Mouse (Mus musculus) kidney, embryonic 16.5 days (tissue): ENCODE results near the gene Sf3b3. TPM values are rescaled to one million over a fixed set of nuclear protein-coding genes. Genes with fewer than 3 reads are reported as not detected.

Experiments
- ATAC-seq: fragments of 200-750 bp; cut with Nextera tagmentation; 2 replicates; pipeline ENCODE4 v1.8.0; 2017; ENCODE audit warnings: moderate TSS enrichment; ENCODE audit not compliant: low FRiP score, low TSS enrichment
- H3K27ac ChIP-seq: fragments of 300-500 bp; sonication (generic); 2 replicates; pipeline ENCODE4 v1.5.1; 2014; ENCODE audit warnings: low read length
- H3K27me3 ChIP-seq: fragments of 300-500 bp; sonication (generic); 2 replicates; pipeline ENCODE4 v1.6.1; 2014; ENCODE audit warnings: low read length, control low read depth, mixed read lengths; ENCODE audit not compliant: insufficient read depth
- H3K36me3 ChIP-seq: fragments of 300-500 bp; sonication (generic); 2 replicates; pipeline ENCODE4 v1.6.1; 2014; ENCODE audit warnings: low read length, control low read depth, mixed read lengths; ENCODE audit not compliant: insufficient read depth
- H3K4me1 ChIP-seq: fragments of 300-500 bp; sonication (generic); 2 replicates; pipeline ENCODE4 v1.6.1; 2014; ENCODE audit warnings: low read length, control low read depth, mixed read lengths; ENCODE audit not compliant: insufficient read depth
- H3K4me2 ChIP-seq: fragments of 300-500 bp; sonication (generic); replicated peaks from 2 replicates; pipeline ENCODE4 v1.6.1; 2014; ENCODE audit warnings: low read depth, low read length
- H3K4me3 ChIP-seq: fragments of 300-500 bp; sonication (generic); 2 replicates; pipeline ENCODE4 v1.5.1; 2014; ENCODE audit warnings: mild to moderate bottlenecking, low read length
- H3K9ac ChIP-seq: fragments of 300-500 bp; sonication (generic); replicated peaks from 2 replicates; pipeline ENCODE4 v1.6.1; 2014; ENCODE audit warnings: low read length
- H3K9me3 ChIP-seq: fragments of 300-500 bp; sonication (generic); 2 replicates; pipeline ENCODE4 v1.6.1; 2016; ENCODE audit warnings: low read length, control low read depth
- WGBS: fragments of 180-500 bp; shearing (Covaris S2); extraction: QIAGEN DNeasy Blood & Tissue Kit; methylation state at CpG from one replicate; pipeline ENCODE4 v1.1.7; 2014; 5-methylcytosine and 5-hydroxymethylcytosine counted together
- polyA plus RNA-seq: library from polyadenylated mRNA; unstranded; fragments of >200 nt; fragmentation: Nextera tagmentation; extraction: Ambion mirVana; gene quantifications from 2 replicates; pipeline ENCODE4 v1.2.1, GENCODE M21; 2015

Sf3b3 gene
- polyA plus RNA-seq, 1 experiment from 2014 or later = 175 TPM

DNA sequence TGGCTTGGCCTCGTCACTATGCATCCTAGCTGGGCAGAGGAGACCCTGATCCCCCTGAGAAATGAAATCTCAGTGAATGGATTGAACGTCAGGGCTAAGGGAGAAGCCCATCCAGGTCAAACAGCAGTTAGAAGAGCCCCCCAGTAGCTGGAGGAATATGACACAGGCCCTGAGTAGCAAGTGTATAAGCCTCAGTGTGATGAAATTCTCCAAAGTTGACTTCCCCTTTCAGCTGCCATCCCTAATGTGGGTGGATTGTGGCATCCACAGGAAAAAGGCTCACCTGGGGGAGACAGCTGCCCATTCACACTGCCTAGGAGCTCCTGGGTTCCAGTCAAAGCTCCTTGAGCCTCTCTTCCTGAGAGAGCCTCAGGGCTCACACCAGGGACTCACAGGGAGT is 61.2 kb downstream of the Sf3b3 start:
- Histone ChIP-seq H3K36me3 (no peaks in the 10 kb centered on the region), H3K9me3 (no peaks in the 10 kb centered on the region), H3K9ac (no peak overlapping the region), H3K4me1 (no peaks in the 10 kb centered on the region), H3K27me3 (no peaks in the 10 kb centered on the region), H3K4me3 (no peak overlapping the region), H3K27ac (no peak overlapping the region), H3K4me2 (no peak overlapping the region)
- WGBS = 60% methylated on average over 2 of the region's 2 CpGs
- no peak for ATAC-seq

DNA sequence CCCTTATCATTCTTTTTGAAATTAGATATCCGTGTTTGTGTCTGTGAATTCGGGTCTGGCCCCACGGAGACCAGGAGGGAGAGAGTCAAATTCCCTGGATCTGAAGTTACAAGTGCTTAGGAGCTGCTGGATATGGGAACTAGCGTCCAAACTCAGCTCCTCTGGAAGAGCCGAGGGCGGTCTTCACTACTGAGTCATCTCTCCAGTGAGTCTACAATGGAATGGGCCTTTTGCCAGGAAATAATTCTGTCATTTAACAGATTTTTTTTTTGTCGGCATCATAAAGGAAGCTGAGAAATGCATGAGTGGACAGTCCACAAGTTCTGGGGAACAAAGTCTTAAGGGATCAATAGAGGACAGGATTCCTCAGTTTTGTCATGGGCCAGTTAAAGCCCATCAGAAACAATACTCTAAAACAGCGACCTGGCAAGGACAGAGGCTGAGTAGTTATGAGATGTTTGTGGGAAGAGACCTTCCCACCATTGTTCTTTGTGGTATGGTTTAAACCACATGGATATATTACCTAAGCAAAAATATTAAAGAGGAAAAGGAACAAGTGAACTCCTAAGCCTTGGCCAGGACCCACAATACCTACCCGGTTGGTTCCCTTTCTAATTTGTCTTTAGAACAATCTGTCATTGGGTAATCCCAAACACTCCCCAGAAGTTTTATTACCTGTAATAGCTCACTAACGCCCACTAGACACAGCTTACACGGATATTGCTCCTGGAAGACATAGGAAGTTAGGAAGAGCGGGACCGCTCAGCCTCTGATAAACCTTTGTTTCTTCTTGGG is 66.5 kb downstream of the Sf3b3 start:
- Histone ChIP-seq H3K9me3 (peaks cover 5% of the 10 kb centered on the region; the same call in 1 of the 2 replicates), H3K36me3 (no peaks in the 10 kb centered on the region), H3K27ac (peak overlapping the region; percentile 14; the same call in 1 of the 2 replicates), H3K4me2 (no peak overlapping the region), H3K9ac (no peak overlapping the region), H3K4me1 (0 out of 2 replicates have a peak, but pooled peaks cover under 1% of the 10 kb centered on the region), H3K27me3 (no peaks in the 10 kb centered on the region), H3K4me3 (no peak overlapping the region)
- ATAC-seq = no peak
- 72% methylated on average over 13 of the region's 13 CpGs for WGBS

- Histone ChIP-seq H3K9me3 (peaks cover 5% of the 10 kb centered on the region; the same call in 1 of the 2 replicates), H3K4me2 (no peak overlapping the region), H3K36me3 (no peaks in the 10 kb centered on the region), H3K4me1 (peaks cover 7% of the 10 kb centered on the region; the same call in 1 of the 2 replicates), H3K27ac (no peak overlapping the region), H3K27me3 (no peaks in the 10 kb centered on the region), H3K4me3 (no peak overlapping the region), H3K9ac (no peak overlapping the region)
- WGBS = 92% methylated on average over 3 of the region's 3 CpGs
- no peak for ATAC-seq
These were observed 70.3 kb downstream of the Sf3b3 start for GRCm38 (mm10) chr8:110776335-110776734.

DNA sequence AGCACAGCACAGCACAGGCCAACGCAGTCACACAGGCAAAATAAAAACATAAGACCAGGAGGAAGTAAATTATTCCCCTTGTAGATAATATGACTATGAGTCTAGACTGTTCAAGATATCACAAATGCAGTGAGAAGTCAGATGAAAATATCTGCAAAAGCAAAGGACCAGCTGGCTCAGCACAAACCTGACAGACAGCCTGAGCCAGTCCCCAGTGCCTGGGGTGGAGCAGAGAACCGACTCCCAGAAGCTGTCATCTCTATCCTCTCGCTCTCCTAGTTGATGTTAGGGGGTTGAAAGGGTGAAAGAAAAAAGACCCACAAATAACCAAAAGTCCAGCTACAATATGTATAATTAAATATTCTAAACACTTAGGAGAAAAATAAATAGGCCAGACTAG is 70.9 kb downstream of the Sf3b3 start:
- H3K4me2 ChIP-seq = no peak overlapping the region
- no peak for ATAC-seq
- H3K27me3 ChIP-seq = no peaks in the 10 kb centered on the region
- 64% methylated on average over 3 of the region's 3 CpGs for WGBS
- H3K27ac ChIP-seq = no peak overlapping the region
- no peak overlapping the region for H3K4me3 ChIP-seq
- peaks cover 5% of the 10 kb centered on the region; the same call in 1 of the 2 replicates for H3K9me3 ChIP-seq
- H3K9ac ChIP-seq = no peak overlapping the region
- H3K36me3 ChIP-seq = no peaks in the 10 kb centered on the region
- H3K4me1 ChIP-seq = peaks cover 7% of the 10 kb centered on the region; the same call in 1 of the 2 replicates

DNA sequence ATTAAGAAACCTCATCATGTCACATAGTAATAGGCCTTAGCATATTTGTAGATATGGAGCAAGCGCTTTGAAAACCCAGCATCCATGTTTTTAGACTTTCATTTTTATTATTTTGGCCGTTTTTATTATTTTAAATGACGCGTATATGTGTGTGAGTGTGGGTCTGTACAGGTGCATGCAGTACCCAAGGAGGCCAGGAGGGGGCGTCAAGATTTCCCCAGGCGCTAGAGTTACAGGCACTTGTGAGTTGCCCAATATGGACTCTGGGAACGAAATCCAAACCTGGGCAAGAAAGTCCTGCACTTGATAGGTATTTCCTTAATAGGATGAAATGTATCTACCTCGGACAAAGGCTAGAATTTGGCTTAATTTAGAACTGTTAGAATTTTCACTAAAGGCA is 71.3 kb downstream of the Sf3b3 start:
- no peak for ATAC-seq
- Histone ChIP-seq H3K36me3 (no peaks in the 10 kb centered on the region), H3K9ac (no peak overlapping the region), H3K4me1 (peaks cover 7% of the 10 kb centered on the region; the same call in 1 of the 2 replicates), H3K4me2 (no peak overlapping the region), H3K4me3 (no peak overlapping the region), H3K9me3 (peaks cover 5% of the 10 kb centered on the region; the same call in 1 of the 2 replicates), H3K27me3 (no peaks in the 10 kb centered on the region), H3K27ac (no peak overlapping the region)
- 78% methylated on average over 8 of the region's 8 CpGs for WGBS

GRCm38 (mm10) chr8:110774725-110775124 is 71.9 kb downstream of the Sf3b3 start:
- Histone ChIP-seq H3K4me1 (peaks cover 7% of the 10 kb centered on the region; the same call in 1 of the 2 replicates), H3K9ac (no peak overlapping the region), H3K27me3 (no peaks in the 10 kb centered on the region), H3K36me3 (no peaks in the 10 kb centered on the region), H3K9me3 (peaks cover 5% of the 10 kb centered on the region; the same call in 1 of the 2 replicates), H3K4me3 (no peak overlapping the region), H3K27ac (peak overlapping the region; percentile 2; the same call in 1 of the 2 replicates), H3K4me2 (no peak overlapping the region)
- WGBS = 86% methylated on average over 6 of the region's 6 CpGs
- ATAC-seq = no peak

GRCm38 (mm10) chr8:110774047-110774446 is 72.5 kb downstream of the Sf3b3 start:
- peaks cover 5% of the 10 kb centered on the region; the same call in 1 of the 2 replicates for H3K9me3 ChIP-seq
- peak overlapping the region; percentile 2; the same call in 1 of the 2 replicates for H3K27ac ChIP-seq
- WGBS = 40% methylated on average over 3 of the region's 3 CpGs

DNA sequence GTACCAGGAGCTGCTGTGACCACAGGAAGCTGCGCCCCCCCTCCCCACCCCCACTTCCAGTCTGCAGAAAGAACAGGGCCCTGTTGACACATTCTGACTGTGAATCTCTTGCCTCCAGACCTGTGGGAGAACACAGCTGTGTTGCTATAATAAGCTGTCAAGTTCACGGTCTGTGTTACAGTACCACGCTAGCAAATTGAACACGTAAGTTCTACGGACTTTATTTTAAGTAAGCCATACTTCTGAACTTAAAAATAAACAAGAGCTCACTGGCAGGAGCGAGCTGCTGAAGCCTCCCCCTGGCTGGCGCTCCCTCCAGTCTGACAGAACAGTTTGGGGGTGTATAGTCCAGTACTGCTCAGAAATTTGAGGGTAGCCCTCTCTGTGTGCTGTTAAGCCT is 74.1 kb downstream of the Sf3b3 start:
- 52% methylated on average over 6 of the region's 7 CpGs for WGBS
- Histone ChIP-seq H3K4me1 (peaks cover 7% of the 10 kb centered on the region; the same call in 1 of the 2 replicates), H3K9ac (no peak overlapping the region), H3K27ac (no peak overlapping the region), H3K27me3 (no peaks in the 10 kb centered on the region), H3K4me2 (no peak overlapping the region), H3K36me3 (no peaks in the 10 kb centered on the region), H3K4me3 (no peak overlapping the region), H3K9me3 (peaks cover 5% of the 10 kb centered on the region; the same call in 1 of the 2 replicates)
- no peak for ATAC-seq

More at GRCm38 (mm10) chr8:110774047-110774446, 72.5 kb downstream of the Sf3b3 start:
- peak; percentile 77 for ATAC-seq
- Histone ChIP-seq H3K4me1 (peaks cover 7% of the 10 kb centered on the region; the same call in 1 of the 2 replicates), H3K9ac (no peak overlapping the region), H3K27me3 (no peaks in the 10 kb centered on the region), H3K4me2 (no peak overlapping the region), H3K4me3 (no peak overlapping the region), H3K36me3 (no peaks in the 10 kb centered on the region)

- H3K4me2 ChIP-seq = no peak overlapping the region
These were observed 79.3 kb downstream of the Sf3b3 start for GRCm38 (mm10) chr8:110767261-110767660.

DNA sequence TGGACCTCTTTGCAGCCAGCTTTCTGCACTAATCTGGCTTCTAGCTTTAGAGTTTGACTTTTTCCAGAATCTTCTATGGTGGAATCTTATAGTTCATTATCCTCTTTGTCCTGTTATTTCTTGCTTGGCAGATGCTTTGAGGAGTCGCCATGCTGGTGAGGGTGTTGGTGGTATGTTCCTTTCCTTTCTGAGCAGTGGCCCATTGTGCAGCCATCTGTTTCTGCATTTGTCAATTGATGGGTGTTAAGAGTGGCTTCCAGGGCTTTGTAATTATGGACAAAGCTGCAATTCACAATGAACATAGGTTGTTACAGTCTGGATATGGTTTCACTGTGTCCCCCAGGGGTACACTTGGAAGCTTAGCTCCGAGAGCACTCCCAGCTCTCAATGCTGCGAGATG is 81.9 kb downstream of the Sf3b3 start:
- peaks cover 6% of the 10 kb centered on the region; the same call in 1 of the 2 replicates for H3K4me1 ChIP-seq
- no peak overlapping the region for H3K9ac ChIP-seq
- H3K36me3 ChIP-seq = no peaks in the 10 kb centered on the region
- no peak for ATAC-seq
- no peaks in the 10 kb centered on the region for H3K27me3 ChIP-seq
- H3K27ac ChIP-seq = no peak overlapping the region
- no peak overlapping the region for H3K4me2 ChIP-seq
- WGBS = 85% methylated on average over 3 of the region's 3 CpGs
- H3K9me3 ChIP-seq = no peaks in the 10 kb centered on the region
- H3K4me3 ChIP-seq = no peak overlapping the region

More at GRCm38 (mm10) chr8:110767261-110767660, 79.3 kb downstream of the Sf3b3 start:
- H3K36me3 ChIP-seq = no peaks in the 10 kb centered on the region
- no peak overlapping the region for H3K27ac ChIP-seq
- H3K4me3 ChIP-seq = no peak overlapping the region
- H3K4me1 ChIP-seq = no peaks in the 10 kb centered on the region
- H3K27me3 ChIP-seq = no peaks in the 10 kb centered on the region
- WGBS = 95% methylated on average over 6 of the region's 6 CpGs
- ATAC-seq = no peak
- H3K9ac ChIP-seq = no peak overlapping the region
- no peaks in the 10 kb centered on the region for H3K9me3 ChIP-seq
